Mouse (Mus musculus) limb, embryonic 14.5 days (tissue): ENCODE results near the gene Gm20388. TPM values are rescaled to one million over a fixed set of nuclear protein-coding genes. Genes with fewer than 3 reads are reported as not detected.

ENCODE experiments used
- ATAC-seq: fragments of 200-750 bp; cut with Nextera tagmentation; 2 replicates; pipeline ENCODE4 v1.8.0; 2017; ENCODE audit warnings: low read depth, moderate number of reproducible peaks, moderate TSS enrichment; ENCODE audit not compliant: low FRiP score
- DNase-seq: peaks from one replicate; pipeline ENCODE4 v3.0.0-alpha.2; 2015; ENCODE audit warnings: low spot score
- H3K27ac ChIP-seq: fragments of 300-500 bp; sonication (generic); replicated peaks from 2 replicates; pipeline ENCODE4 v1.5.1; 2014; ENCODE audit warnings: low read depth, mild to moderate bottlenecking, low read length, moderate library complexity, mixed read lengths
- H3K27me3 ChIP-seq: fragments of 300-500 bp; sonication (generic); 2 replicates; pipeline ENCODE4 v1.6.1; 2014; ENCODE audit warnings: low read length, mixed read lengths; ENCODE audit not compliant: control insufficient read depth, insufficient read depth
- H3K36me3 ChIP-seq: fragments of 300-500 bp; sonication (generic); 2 replicates; pipeline ENCODE4 v1.6.1; 2014; ENCODE audit warnings: mild to moderate bottlenecking, low read length, moderate library complexity, mixed read lengths; ENCODE audit not compliant: control insufficient read depth, insufficient read depth
- H3K4me1 ChIP-seq: fragments of 300-500 bp; sonication (generic); 2 replicates; pipeline ENCODE4 v1.6.1; 2014; ENCODE audit warnings: antibody characterized with exemption, low read length, mixed read lengths; ENCODE audit not compliant: control insufficient read depth, insufficient read depth
- H3K4me2 ChIP-seq: fragments of 300-500 bp; sonication (generic); replicated peaks from 2 replicates; pipeline ENCODE4 v1.6.1; 2014; ENCODE audit warnings: low read depth, mild to moderate bottlenecking, low read length, moderate library complexity; ENCODE audit not compliant: severe bottlenecking
- H3K4me3 ChIP-seq: fragments of 300-500 bp; sonication (generic); replicated peaks from 2 replicates; pipeline ENCODE4 v1.5.1; 2014; ENCODE audit warnings: low read length
- H3K9ac ChIP-seq: fragments of 300-500 bp; sonication (generic); 2 replicates; pipeline ENCODE4 v1.6.1; 2014; ENCODE audit warnings: mild to moderate bottlenecking, low read depth, low read length, moderate library complexity; ENCODE audit not compliant: severe bottlenecking
- H3K9me3 ChIP-seq: fragments of 300-500 bp; sonication (generic); 2 replicates; pipeline ENCODE4 v1.6.1; 2016; ENCODE audit warnings: low read length; ENCODE audit not compliant: control insufficient read depth
- POLR2A ChIP-seq: fragments of 200-500 bp; IDR thresholded peaks from 2 replicates; pipeline ENCODE4 v1.8.0; 2012; ENCODE audit warnings: inconsistent platforms, mild to moderate bottlenecking, moderate library complexity, borderline replicate concordance; ENCODE audit not compliant: insufficient read depth, insufficient read length; ENCODE audit errors: extremely low read depth
- WGBS: fragments of 180-500 bp; shearing (Covaris S2); extraction: QIAGEN DNeasy Blood & Tissue Kit; methylation state at CpG from one replicate; pipeline ENCODE4 v1.1.7; 2014; 5-methylcytosine and 5-hydroxymethylcytosine counted together
- polyA plus RNA-seq, 2 experiments: library from polyadenylated mRNA; depleted of rRNA in 1 of 2; stranded (reverse) in 1 of 2; unstranded in 1 of 2; fragments of >200 nt; fragmentation: Nextera tagmentation in 1 of 2; extraction: Ambion mirVana in 1 of 2; gene quantifications; 2 replicates each; pipeline versions ENCODE4 v1.2.1 to v1.2.3; 2012 to 2014

The Gm20388 gene
- polyA plus RNA-seq, 2 experiments, result 1.9 to 49.9 TPM

GRCm38 (mm10) chr8:121128531-121129264 lies 1218.1 kb downstream of the Gm20388 start:
- Histone ChIP-seq H3K4me1 (peaks cover 22% of the 10 kb centered on the region; the same call in 1 of the 2 replicates), H3K9me3 (no peaks in the 10 kb centered on the region), H3K36me3 (no peaks in the 10 kb centered on the region), H3K4me3 (peak overlapping the region; percentile 22), H3K9ac (peak overlapping the region; percentile 21; the same call in 1 of the 2 replicates), H3K4me2 (peak overlapping the region; percentile 38), H3K27ac (no peak overlapping the region), H3K27me3 (peaks cover 73% of the 10 kb centered on the region)
- WGBS, result 5% methylated on average over 39 of the region's 55 CpGs
- no peak for ATAC-seq
- TF ChIP-seq POLR2A, result no peak
- DNase-seq, result no peak

GRCm38 (mm10) chr8:121129265-121129940 lies 1218.8 kb downstream of the Gm20388 start:
- no peak overlapping the region for H3K4me3 ChIP-seq
- H3K4me2 ChIP-seq, result no peak overlapping the region

GRCm38 (mm10) chr8:121130522-121130921 lies 1219.9 kb downstream of the Gm20388 start:
- 38% methylated on average over 5 of the region's 5 CpGs for WGBS
- no peak for TF ChIP-seq POLR2A
- no peak overlapping the region for H3K4me3 ChIP-seq
- peaks cover 16% of the 10 kb centered on the region; the same call in 1 of the 2 replicates for H3K4me1 ChIP-seq
- H3K27ac ChIP-seq, result no peak overlapping the region
- H3K9ac ChIP-seq, result no peak overlapping the region
- H3K27me3 ChIP-seq, result peaks cover 57% of the 10 kb centered on the region
- ATAC-seq, result no peak
- H3K36me3 ChIP-seq, result no peaks in the 10 kb centered on the region
- H3K9me3 ChIP-seq, result no peaks in the 10 kb centered on the region
- no peak overlapping the region for H3K4me2 ChIP-seq
- no peak for DNase-seq

More at GRCm38 (mm10) chr8:121129265-121129940, 1218.8 kb downstream of the Gm20388 start:
- Histone ChIP-seq H3K9ac (no peak overlapping the region), H3K9me3 (no peaks in the 10 kb centered on the region), H3K36me3 (no peaks in the 10 kb centered on the region), H3K4me1 (peaks cover 22% of the 10 kb centered on the region; the same call in 1 of the 2 replicates), H3K27ac (no peak overlapping the region), H3K27me3 (peaks cover 67% of the 10 kb centered on the region)
- 20% methylated on average over 16 of the region's 16 CpGs for WGBS
- no peak for DNase-seq
- no peak for ATAC-seq
- no peak for TF ChIP-seq POLR2A

- no peak for ATAC-seq
- H3K4me3 ChIP-seq, result no peak overlapping the region
- H3K27me3 ChIP-seq, result peaks cover 33% of the 10 kb centered on the region
Measured at GRCm38 (mm10) chr8:121132961-121133513, 1222.4 kb downstream of the Gm20388 start.

GRCm38 (mm10) chr8:121134102-121134501 lies 1223.5 kb downstream of the Gm20388 start:
- ATAC-seq (no peak), DNase-seq (no peak)
- peaks cover 2% of the 10 kb centered on the region; the same call in 1 of the 2 replicates for H3K4me1 ChIP-seq
- no peak overlapping the region for H3K4me2 ChIP-seq
- no peak for TF ChIP-seq POLR2A
- 93% methylated on average over 10 of the region's 10 CpGs for WGBS
- no peak overlapping the region for H3K9ac ChIP-seq
- H3K9me3 ChIP-seq, result peaks cover 17% of the 10 kb centered on the region
- peaks cover 22% of the 10 kb centered on the region for H3K27me3 ChIP-seq
- no peak overlapping the region for H3K4me3 ChIP-seq
- no peak overlapping the region for H3K27ac ChIP-seq
- H3K36me3 ChIP-seq, result no peaks in the 10 kb centered on the region

More at GRCm38 (mm10) chr8:121132961-121133513, 1222.4 kb downstream of the Gm20388 start:
- no peak overlapping the region for H3K4me2 ChIP-seq
- no peaks in the 10 kb centered on the region for H3K36me3 ChIP-seq
- H3K9me3 ChIP-seq, result peaks cover 13% of the 10 kb centered on the region
- peaks cover 13% of the 10 kb centered on the region; the same call in 1 of the 2 replicates for H3K4me1 ChIP-seq
- no peak for DNase-seq
- no peak overlapping the region for H3K9ac ChIP-seq
- no peak overlapping the region for H3K27ac ChIP-seq
- WGBS, result 65% methylated on average over 5 of the region's 5 CpGs
- no peak for TF ChIP-seq POLR2A
